Mouse (Mus musculus) bone marrow macrophage, adult 2 months (primary cell): ENCODE measurements at regions not wholly inside any gene's neighbourhood (a gene's known extent, or its start where the extent isn't known, plus 50 kb on each side); places are given as distances from the start of the nearest gene placed in this dataset.

Source experiments
- CTCF ChIP-seq: IDR thresholded peaks from 2 replicates; pipeline ENCODE4 v1.5.1; 2012; ENCODE audit warnings: low read depth, mild to moderate bottlenecking, low read length, moderate library complexity
- POLR2A ChIP-seq: IDR thresholded peaks from 2 replicates; pipeline ENCODE4 v1.6.1; 2012; ENCODE audit warnings: mild to moderate bottlenecking, low read depth, low read length, borderline replicate concordance

DNA sequence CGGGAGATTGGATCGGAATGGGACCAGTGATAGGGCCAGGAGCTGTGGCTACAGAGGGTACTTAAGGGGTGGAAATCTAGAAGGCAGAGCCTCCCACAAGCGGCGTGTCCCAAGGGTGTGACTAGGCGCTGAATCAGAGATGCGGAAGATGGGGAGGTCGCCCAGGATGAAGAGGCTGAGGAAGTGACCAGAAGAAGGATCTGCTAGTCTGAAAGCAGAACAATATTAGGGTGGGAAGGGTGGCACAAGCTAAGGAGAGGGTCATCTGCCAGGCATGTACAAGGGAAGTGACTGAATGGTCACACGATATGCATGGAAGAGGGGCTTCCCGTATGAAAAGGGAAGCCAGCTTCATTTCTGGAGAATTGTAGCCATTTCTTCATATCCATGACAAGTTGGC lies 99.4 kb upstream of the Rreb1 start:
- no peak for TF ChIP-seq CTCF
- no peak for TF ChIP-seq POLR2A
